ENCODE assay signal across 20 mouse cellular contexts in genomic region chr7:101144222-101144621, GRCm38 (mm10).
"Had no signal": no experiment of that assay in that cellular context is flagged by ENCODE, and none has a peak within 500 bp of the region (broad histone marks: within the 10 kb centered on the region; RNA-seq: fewer than 3 reads in every experiment).

No protein-coding gene starts in this region.

- H3K27ac ChIP-seq: liver, embryonic 13.5 days; midbrain, embryonic 10.5 days; midbrain, embryonic 13.5 days; neural tube, embryonic 13.5 days had no signal

- H3K9me3 ChIP-seq: liver, embryonic 13.5 days; megakaryocyte, embryonic 14.5 days; midbrain, embryonic 10.5 days; midbrain, embryonic 13.5 days; neural tube, embryonic 13.5 days had no signal

- H3K4me1 ChIP-seq: liver, embryonic 13.5 days; midbrain, embryonic 10.5 days; midbrain, embryonic 13.5 days; neural tube, embryonic 13.5 days had no signal

- ATAC-seq: lung, postnatal 0 days; midbrain, embryonic 13.5 days; midbrain, embryonic 16.5 days had no signal

- H3K4me2 ChIP-seq: liver, embryonic 13.5 days; midbrain, embryonic 13.5 days; neural tube, embryonic 13.5 days had no signal

- H3K27me3 ChIP-seq: liver, embryonic 13.5 days; megakaryocyte, embryonic 14.5 days; midbrain, embryonic 13.5 days; neural tube, embryonic 13.5 days had no signal

- H3K9ac ChIP-seq: liver, embryonic 13.5 days; midbrain, embryonic 13.5 days; neural tube, embryonic 13.5 days had no signal

- H3K4me3 ChIP-seq: left cerebral cortex, adult 2 months; liver, embryonic 13.5 days; midbrain, embryonic 10.5 days; midbrain, embryonic 13.5 days; myocyte; neural tube, embryonic 13.5 days had no signal

- DNase-seq: kidney, adult 2 months; kidney, postnatal 10 days; kidney, postnatal 4 days; layer of hippocampus, adult 9-11 months; layer of hippocampus, postnatal 36 days; liver, embryonic 13.5 days; lung, adult 2 months; retina, postnatal 1 day; right cerebral cortex, postnatal 25 days; thymus, adult 2 months; thymus, postnatal 14 days; thymus, postnatal 4 days had no signal
